Mouse (Mus musculus) myocyte (in vitro differentiated cells): ENCODE measurements at regions not wholly inside any gene's neighbourhood (a gene's known extent, or its start where the extent isn't known, plus 50 kb on each side); places are given as distances from the start of the nearest gene placed in this dataset.

ENCODE experiments used
- POLR2A ChIP-seq: IDR thresholded peaks from one replicate; pipeline ENCODE4 v1.6.1; 2011; ENCODE audit warnings: low read depth, mild to moderate bottlenecking, control low read depth, moderate library complexity; ENCODE audit not compliant: insufficient read length
- REST ChIP-seq: IDR thresholded peaks from one replicate; pipeline ENCODE4 v1.6.1; 2011; ENCODE audit warnings: mild to moderate bottlenecking, control low read depth, moderate library complexity; ENCODE audit not compliant: insufficient read depth, insufficient read length
- USF1 ChIP-seq: IDR thresholded peaks from one replicate; pipeline ENCODE4 v1.6.1; 2011; ENCODE audit warnings: low read depth, mild to moderate bottlenecking, control low read depth, moderate library complexity

GRCm38 (mm10) chr5:111639476-111640287 is 94.0 kb upstream of the Gm26897 start:
- TF ChIP-seq POLR2A: no peak
- no peak for TF ChIP-seq REST
- no peak for TF ChIP-seq USF1
